Mouse (Mus musculus): ENCODE data around the gene E2f8.

The E2f8 gene

GRCm38 (mm10) chr7:48881486-48881885 is at the start of gene E2f8:
E2f8 (minus strand) TSS chr7:48881596.
- DNase-seq = peak; percentile 75 to 82

DNA sequence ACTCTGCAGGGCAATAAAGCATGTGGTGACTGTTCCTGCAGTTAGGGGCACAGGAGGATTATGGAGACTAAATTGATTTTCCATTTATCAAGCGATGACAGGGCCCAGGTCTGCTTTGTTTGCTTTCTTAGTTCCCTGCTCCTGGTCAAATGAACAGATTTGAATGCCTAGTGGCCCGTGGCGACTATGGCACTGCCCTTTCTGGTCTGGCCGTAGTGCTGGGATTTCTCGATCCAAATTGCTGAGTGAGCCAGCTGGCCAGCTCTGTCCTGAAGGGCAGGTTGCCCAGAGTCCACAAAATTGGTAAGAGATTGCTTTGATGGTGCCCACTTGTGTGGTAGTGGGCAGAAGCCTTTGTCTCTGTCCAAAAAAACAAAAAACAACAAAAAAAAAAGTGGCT is 49.0 kb upstream of the E2f8 start:
- DNase-seq = peak; percentile 96

- DNase-seq = peak; percentile 92 to 94
Observed at GRCm38 (mm10) chr7:48928364-48928763, 47.0 kb upstream of the E2f8 start.

DNA sequence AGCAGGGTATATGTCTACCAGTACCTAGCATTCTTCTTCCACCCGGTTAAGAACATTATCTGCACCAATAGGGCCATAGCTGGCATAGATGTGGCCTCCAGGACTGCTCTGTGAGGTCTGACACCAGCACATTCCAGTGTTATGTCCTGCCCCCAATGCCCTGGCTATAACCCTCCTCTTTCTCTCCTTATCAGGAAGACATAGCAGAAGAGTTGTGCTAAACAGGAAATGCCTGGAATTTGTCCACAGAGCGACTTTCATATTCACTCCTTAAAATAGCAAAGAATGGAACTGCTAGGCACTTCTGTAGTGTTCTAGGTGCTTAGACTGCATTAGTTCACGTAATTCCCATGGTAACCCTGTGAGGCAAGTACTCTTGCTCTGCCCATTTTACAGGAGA is 43.8 kb upstream of the E2f8 start:
- DNase-seq = no peak

DNA sequence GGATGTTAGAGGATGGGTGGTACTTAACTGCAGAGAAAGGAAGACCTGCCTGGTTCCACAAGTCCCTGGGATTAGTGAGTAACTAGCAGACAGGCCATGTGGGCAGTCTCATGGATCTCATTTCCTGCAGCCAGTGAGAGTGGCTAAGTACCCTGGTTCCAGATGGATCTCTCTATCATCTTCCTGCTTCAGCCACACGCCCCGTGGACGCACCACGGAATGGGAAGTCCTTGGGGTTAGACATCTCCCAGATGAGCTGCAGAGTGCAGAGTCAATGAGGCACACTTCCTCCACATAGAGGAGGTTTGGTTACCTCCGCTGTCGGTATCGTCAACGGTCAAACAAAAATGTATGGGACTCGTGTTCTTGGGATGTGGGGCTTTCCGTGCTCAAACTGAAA is 42.2 kb upstream of the E2f8 start:
- no peak for DNase-seq

DNA sequence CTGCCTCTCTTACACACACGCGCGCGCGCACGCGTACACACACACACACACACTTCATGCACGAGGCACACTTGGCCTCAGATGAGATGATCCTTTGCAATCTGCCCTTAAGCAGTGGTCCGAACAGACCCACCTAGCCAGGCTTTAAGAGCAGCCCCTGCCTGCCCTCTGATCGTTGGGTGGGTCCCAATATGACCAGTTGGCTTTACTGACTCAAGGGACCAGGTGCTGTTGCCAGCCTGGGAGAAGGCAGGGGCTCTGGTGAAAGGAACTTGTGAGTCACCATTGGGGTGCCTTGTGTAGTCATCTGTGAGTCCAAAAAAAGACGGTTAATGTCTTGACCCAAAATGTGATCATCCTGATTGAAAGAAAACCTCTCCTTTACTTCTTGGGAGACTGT is 37.0 kb upstream of the E2f8 start:
- no peak for DNase-seq

GRCm38 (mm10) chr7:48917988-48918387 is 36.6 kb upstream of the E2f8 start:
- no peak for DNase-seq

GRCm38 (mm10) chr7:48917463-48917862 is 36.1 kb upstream of the E2f8 start:
- DNase-seq = no peak

DNA sequence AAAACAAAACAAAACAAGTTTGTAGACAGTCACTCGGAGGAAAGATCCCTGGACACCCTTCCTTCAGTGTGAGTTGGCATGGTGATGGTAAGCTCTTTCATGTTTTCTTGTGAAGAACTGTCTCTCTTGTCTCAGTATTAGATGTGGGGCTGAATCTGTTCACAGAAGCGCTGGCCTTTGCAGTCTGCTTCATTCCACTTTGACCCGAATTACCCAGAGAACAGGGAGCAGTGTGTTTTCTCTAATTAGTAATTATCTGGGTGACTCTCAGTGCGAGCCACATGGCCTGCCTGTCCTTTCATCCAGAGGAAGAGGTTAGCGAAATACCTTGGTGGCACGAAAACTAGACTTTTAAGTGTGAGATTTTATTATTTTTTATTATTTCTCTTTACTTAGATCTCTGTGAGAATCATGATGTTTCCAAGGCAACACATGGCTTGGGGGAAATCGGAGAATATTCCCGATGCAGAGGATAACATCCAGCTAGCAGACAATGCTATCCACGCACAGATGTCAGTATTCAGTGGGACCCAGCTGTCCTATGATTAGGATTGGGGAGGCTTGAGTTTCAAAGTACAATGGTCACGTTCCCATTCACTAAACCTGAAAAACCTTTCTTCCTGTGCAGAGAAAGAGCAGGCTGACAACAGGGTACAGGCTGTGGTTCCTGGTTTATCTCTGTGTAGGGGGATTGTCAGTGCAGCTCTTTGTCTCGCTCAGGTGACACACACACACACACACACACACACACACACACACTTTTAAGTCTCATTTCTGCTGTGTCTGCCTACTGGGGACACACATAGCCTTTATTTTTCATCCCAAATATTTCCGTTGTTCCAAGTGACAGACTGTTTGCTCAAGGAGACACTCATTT is 33.5 kb upstream of the E2f8 start:
- DNase-seq = no peak

DNA sequence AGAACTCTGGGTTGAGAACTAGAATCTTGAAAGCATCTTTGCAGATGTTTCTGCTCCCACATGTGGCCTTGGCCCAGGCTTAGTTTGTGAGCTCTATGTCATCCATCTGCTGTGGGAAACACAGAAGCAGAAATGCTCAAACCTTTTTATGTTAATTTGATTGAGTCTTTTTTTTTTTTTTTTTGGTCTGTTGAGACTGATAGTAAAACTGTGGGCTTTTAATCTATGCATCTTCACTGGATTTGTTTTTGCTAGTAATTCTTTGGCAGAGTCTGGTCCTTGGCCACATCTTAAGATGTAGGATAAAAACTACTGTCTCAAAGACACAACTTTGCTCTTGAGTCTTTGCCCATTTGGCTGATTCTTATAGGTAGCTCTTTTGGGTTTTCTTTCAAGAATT is 29.8 kb upstream of the E2f8 start:
- DNase-seq = no peak

DNA sequence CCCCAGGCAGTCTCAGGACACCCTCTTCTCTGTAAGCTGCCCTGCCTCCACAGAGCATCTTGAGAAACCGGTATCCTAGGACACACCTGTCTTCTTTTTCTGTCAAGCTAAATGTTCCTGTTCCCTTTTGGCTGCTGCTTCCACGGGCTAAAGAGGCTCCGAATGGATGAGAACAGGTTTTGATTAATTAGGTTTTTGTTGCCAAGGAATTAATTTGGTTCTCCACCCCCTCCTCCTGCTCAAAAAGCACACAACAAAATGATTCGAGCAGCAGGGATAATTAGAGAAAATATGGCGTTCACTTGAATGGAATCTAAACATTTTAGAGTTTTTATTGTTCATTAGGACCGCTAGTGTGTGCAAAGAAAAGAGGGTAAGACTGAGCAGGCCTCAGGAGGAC is 28.9 kb upstream of the E2f8 start:
- no peak for DNase-seq

DNA sequence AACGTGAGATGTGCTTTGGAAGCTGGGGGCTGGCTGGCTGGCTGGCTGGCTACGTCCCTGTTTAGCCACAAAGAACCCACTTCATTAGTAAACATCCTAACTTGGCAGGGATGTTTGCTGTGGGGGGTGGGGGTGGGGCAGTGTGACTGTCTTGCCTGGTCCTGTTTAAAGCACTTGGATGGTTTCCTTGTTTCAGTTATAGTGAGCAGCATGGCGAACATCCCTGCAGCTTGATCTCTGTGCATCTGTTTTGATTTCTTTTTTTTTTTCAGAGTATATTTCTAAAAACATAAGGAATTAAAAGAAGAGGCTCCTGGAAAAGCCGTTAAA is 27.9 kb upstream of the E2f8 start:
- no peak for DNase-seq

DNA sequence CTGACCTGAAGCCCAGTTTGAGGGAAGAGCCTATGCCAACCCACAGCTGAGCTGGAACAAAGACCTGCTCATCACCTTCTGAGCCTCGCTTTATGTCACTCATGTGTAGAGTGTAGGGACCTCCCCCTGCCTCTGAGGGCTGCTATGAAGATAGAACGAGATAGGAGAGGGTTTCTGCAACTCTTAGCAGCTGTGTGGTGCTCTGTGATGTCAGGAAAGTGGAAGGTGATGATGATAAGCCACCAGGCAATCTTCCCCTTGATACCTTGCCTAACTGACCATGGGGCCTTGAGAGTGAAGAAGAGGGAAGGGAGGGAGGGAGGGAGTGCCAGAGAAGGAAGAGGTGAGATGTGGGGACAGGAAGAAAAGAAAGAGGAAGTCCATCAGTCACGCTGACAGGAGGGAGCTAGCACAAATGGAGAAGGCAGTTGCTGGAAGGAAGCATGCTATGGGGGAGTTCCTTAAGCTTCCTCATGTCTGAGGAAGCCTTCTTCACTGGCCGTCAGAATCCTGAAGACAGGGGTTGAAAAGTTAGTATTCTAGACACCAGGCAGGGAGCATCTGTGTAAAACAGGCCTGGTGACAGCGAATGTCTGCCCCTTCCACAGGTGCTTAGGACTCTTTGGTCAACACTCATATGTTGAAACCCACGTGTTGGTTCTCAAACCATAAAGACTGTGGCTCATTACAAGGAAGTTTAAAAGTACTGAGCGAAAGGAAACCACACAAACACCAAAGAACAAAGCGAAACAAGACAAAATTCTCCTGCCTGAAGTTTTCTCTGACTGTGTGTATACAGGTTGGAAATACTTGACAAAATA is 27.3 kb upstream of the E2f8 start, which contains the start of gene Nav2:
Nav2 (plus strand) TSS at position 196 of the 821 bp plus-strand sequence.
- no peak for DNase-seq

- no peak for DNase-seq
Observed at GRCm38 (mm10) chr7:48902454-48902853, 21.1 kb upstream of the E2f8 start.

- DNase-seq = no peak
Observed at GRCm38 (mm10) chr7:48900408-48901167, 19.2 kb upstream of the E2f8 start.

DNA sequence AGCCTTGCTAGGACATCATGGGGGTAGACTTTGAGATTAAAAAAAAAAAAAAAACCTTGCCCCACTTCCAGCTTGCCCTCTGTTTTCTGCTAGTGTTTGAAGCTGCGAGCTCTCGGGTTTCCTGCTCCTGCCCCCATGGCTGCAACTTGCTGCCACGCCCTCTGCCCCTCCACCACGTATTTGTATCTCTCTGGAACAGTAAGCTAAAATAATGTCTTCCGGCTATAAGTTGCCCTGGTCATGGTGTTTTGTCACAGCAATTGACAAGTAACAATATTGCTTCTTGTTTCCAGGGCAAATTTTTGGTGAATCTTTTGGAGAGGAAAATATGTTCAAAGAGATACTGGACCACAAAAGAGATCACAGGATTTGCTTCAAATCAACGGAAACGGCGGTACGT is 17.0 kb upstream of the E2f8 start:
- DNase-seq = no peak

DNA sequence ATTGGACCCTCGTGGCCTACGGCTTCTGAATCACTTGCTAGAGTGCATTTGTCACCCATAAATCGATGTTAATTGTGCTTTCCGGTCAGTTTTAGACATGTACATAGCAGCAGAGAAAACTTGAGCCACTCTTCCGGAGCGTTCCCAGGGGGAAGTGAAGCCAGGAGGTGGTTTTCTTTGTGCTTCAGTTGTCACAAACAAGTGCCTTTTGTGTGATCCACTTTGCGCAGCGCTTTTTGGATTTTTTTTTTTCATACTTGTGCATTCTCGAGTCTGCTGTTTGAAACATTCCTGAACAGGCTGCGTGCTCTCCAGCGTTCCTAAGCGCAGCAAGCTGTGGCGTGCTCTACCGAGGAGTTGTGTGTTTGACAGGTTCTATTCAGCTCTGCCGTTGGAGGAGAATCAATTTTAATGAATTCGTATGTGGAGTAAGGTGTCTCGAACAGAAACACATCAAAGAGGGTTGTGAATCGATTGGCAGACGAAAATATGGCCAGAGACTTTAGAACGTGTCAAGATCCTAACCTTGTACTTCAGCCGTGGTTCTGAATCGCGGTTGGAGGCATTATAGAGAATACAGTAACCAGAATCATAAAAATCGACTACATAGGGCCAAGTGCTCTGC is 16.3 kb upstream of the E2f8 start:
- no peak for DNase-seq

DNA sequence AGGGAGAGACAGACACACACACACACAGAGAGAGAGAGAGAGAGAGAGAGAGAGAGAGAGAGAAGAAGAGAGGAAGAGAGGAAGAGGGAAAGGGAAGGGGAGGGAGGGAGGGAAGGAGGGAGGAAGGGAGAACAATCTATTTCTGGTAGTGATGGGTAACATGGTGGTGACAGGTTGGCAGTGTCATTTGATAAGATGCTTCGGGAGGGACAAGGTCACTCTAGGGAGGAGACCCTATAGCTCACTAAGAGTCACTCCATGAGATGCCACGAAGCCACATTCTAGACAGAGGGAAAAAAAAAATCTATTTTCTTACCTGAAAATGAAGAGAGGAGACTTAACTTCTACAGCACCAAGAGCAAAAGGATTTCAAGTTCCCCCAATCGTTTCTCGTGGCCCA is 14.7 kb upstream of the E2f8 start:
- DNase-seq = no peak

- DNase-seq = peak; percentile 51 to 67
Observed at GRCm38 (mm10) chr7:48895475-48895874, 14.1 kb upstream of the E2f8 start.

- DNase-seq = no peak
Observed at GRCm38 (mm10) chr7:48894763-48895162, 13.4 kb upstream of the E2f8 start.

DNA sequence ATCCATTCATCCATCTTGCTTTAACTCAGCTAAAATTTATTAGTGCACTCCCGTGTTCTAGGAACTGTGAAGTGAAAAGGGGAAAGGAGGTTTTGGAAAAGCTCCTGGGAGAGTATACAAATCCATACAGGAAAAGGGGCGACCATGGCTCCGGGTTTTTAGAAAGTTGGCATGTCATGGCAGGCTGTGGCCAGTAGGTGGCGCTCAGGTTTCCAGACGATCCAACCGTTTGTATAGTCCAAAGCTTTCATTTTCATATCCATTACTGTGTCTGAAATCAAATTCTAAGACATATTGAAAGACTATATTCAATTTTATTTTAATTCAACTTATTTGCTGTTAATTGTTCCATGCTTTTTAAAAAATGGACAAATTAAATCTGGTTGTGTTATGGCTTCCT is 12.8 kb upstream of the E2f8 start:
- peak; percentile 85 to 89 for DNase-seq

DNA sequence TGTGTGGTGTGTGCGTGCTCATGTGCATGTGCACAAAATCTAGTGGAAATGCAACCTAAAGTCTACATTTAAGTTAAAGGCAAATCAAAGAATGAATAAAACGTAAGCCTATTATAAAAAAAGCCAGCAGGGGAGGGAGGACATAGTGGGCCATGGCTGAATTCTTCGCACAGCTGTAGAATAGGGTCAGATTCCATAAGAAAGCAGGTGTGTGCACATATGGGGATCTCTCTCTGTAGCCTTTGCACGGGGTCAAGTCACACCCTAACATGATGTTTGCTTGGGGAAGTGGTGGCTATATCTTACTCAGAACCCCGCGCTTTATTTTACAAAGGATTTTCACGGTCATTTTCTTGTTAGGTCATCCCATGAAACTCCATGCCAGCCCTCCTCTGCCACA is 11.7 kb upstream of the E2f8 start:
- no peak for DNase-seq

DNA sequence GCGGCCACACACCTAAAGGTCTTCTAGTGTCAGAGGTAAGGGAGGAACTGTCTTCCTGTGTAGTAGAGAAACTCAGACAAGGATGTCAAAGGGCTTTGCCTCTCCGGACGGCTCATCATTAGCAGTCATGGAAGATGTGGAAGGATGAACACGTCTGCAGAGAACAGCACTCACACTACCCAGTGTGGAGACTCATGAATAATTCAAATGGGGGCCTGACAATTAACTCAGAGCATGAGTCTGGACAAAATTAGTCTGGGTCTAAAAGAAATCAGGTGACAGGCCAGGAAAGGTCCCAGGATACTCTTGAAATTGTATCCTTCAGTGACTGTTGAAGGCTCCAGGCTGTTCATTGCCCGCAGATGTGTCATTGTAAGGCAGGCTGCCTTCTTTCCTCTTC is 9.6 kb upstream of the E2f8 start:
- DNase-seq = no peak
